In genomic region chr11:109269283-109269661, GRCm38 (mm10) we compare ENCODE assay signal across 13 mouse cellular contexts. TPM values are rescaled to one million over a fixed set of nuclear protein-coding genes. Genes with fewer than 3 reads are reported as not detected.
DNase-seq lines count a peak whose midpoint lies in the region; ATAC-seq lines count a peak whose summit lies in the region.
"Had no signal": no experiment of that assay in that cellular context is flagged by ENCODE, and none has a peak within 500 bp of the region (broad histone marks: within the 10 kb centered on the region; RNA-seq: fewer than 3 reads in every experiment).

No protein-coding gene starts in this region.

- DNase-seq in retina, embryonic 14.5 days (ENCODE audit: low spot score) = peak; percentile 6
- DNase-seq in retina, postnatal 1 day = no peak
- DNase-seq in cerebellum, postnatal 4 days (ENCODE audit: low spot score in 2 of 2) = no peak
- no peak for DNase-seq in adrenal gland, adult (ENCODE audit: inconsistent age in 2 of 2, low spot score in 1 of 2)
- no peak for DNase-seq in layer of hippocampus, postnatal 10 days (ENCODE audit: low spot score in 2 of 2)
- DNase-seq: B cell, adult 2 months; right cerebral cortex, postnatal 4 days; thymus, postnatal 36 days had no signal

- peak overlapping the region; percentile 23; the same call in 1 of the 2 replicates for H3K27ac ChIP-seq in forebrain, embryonic 15.5 days (replicated peaks)
- no peak overlapping the region for H3K27ac ChIP-seq in forebrain, embryonic 16.5 days (ENCODE audit: low read length)
- H3K27ac ChIP-seq in limb, embryonic 15.5 days = peak overlapping the region; percentile 5; the same call in 1 of the 2 replicates
- H3K27ac ChIP-seq: heart, embryonic 10.5 days had no signal

- H3K9ac ChIP-seq in forebrain, embryonic 15.5 days (replicated peaks) = no peak overlapping the region
- H3K9ac ChIP-seq in forebrain, embryonic 16.5 days (replicated peaks; ENCODE audit: low read depth, low read length) = no peak overlapping the region
- H3K9ac ChIP-seq in limb, embryonic 15.5 days = no peak overlapping the region

- no peaks in the 10 kb centered on the region for H3K9me3 ChIP-seq in forebrain, embryonic 15.5 days
- H3K9me3 ChIP-seq in forebrain, embryonic 16.5 days (ENCODE audit: control insufficient read depth, low read length) = no peaks in the 10 kb centered on the region
- no peaks in the 10 kb centered on the region for H3K9me3 ChIP-seq in limb, embryonic 15.5 days
- H3K9me3 ChIP-seq: heart, embryonic 10.5 days had no signal

- H3K4me2 ChIP-seq in forebrain, embryonic 15.5 days (replicated peaks) = no peak overlapping the region
- H3K4me2 ChIP-seq in forebrain, embryonic 16.5 days (ENCODE audit: low read length) = no peak overlapping the region
- H3K4me2 ChIP-seq in limb, embryonic 15.5 days = peak overlapping the region; percentile 32

- 0 out of 2 replicates have a peak, but pooled peaks cover 6% of the 10 kb centered on the region for H3K4me1 ChIP-seq in forebrain, embryonic 15.5 days
- no peaks in the 10 kb centered on the region for H3K4me1 ChIP-seq in forebrain, embryonic 16.5 days (replicated peaks; ENCODE audit: control insufficient read depth, insufficient read depth, low read length)
- peaks cover 20% of the 10 kb centered on the region for H3K4me1 ChIP-seq in limb, embryonic 15.5 days

- no peak for ATAC-seq in forebrain, embryonic 15.5 days (replicated peaks)
- ATAC-seq in forebrain, embryonic 16.5 days = no peak
- no peak for ATAC-seq in limb, embryonic 15.5 days (ENCODE audit: insufficient number of reproducible peaks, low FRiP score, low TSS enrichment, low read depth)

- WGBS in forebrain, embryonic 15.5 days = 70% methylated on average over 5 of the region's 5 CpGs
- whole genome bisulfite sequencing in forebrain, embryonic 16.5 days = 83% methylated on average over 5 of the region's 5 CpGs
- WGBS in limb, embryonic 15.5 days = 50% methylated on average over 5 of the region's 5 CpGs

- H3K4me3 ChIP-seq in forebrain, embryonic 15.5 days = no peak overlapping the region
- no peak overlapping the region for H3K4me3 ChIP-seq in forebrain, embryonic 16.5 days (replicated peaks; ENCODE audit: low read length)
- H3K4me3 ChIP-seq in limb, embryonic 15.5 days = no peak overlapping the region
- H3K4me3 ChIP-seq: heart, embryonic 10.5 days had no signal

- H3K36me3 ChIP-seq in forebrain, embryonic 15.5 days = no peaks in the 10 kb centered on the region
- no peaks in the 10 kb centered on the region for H3K36me3 ChIP-seq in forebrain, embryonic 16.5 days (ENCODE audit: control insufficient read depth, insufficient read depth)
- H3K36me3 ChIP-seq in limb, embryonic 15.5 days = no peaks in the 10 kb centered on the region
- H3K36me3 ChIP-seq: heart, embryonic 10.5 days had no signal

- H3K27me3 ChIP-seq in forebrain, embryonic 15.5 days = no peaks in the 10 kb centered on the region
- no peaks in the 10 kb centered on the region for H3K27me3 ChIP-seq in forebrain, embryonic 16.5 days (replicated peaks; ENCODE audit: control insufficient read depth, insufficient read depth, low read length)
- no peaks in the 10 kb centered on the region for H3K27me3 ChIP-seq in limb, embryonic 15.5 days

RNA-seq across cellular contexts. Expression of gene Rgs9, which starts 28.7 kb away (rescaled TPM):
- 5.4 and 6.5 TPM in 2 replicates for polyA plus RNA-seq in forebrain, embryonic 15.5 days (2015; fragmentation: Nextera tagmentation; extraction: Ambion mirVana)
- polyA plus RNA-seq in forebrain, embryonic 16.5 days (2015; fragmentation: Nextera tagmentation; extraction: Ambion mirVana) = 8.0 and 9.7 TPM in 2 replicates
- polyA plus RNA-seq in limb, embryonic 15.5 days (2015; fragmentation: Nextera tagmentation; extraction: Ambion mirVana) = 3.3 and 3.4 TPM in 2 replicates
- 10 to 100 TPM; 20.8 to 23.9 TPM for total RNA-seq in layer of hippocampus, postnatal 10 days (2021)
- total RNA-seq: gastrocnemius, adult 18-20 months had no signal
